Mouse (Mus musculus) heart, postnatal 0 days (tissue): ENCODE results near the gene Tpra1.

ENCODE experiments used
- CTCF ChIP-seq: IDR thresholded peaks from 2 replicates; pipeline ENCODE4 v1.5.1; 2016; ENCODE audit warnings: antibody characterized with exemption, control low read depth, low read depth
- EP300 ChIP-seq: IDR thresholded peaks from 2 replicates; pipeline ENCODE4 v1.6.1; 2016; ENCODE audit warnings: antibody characterized with exemption, low read depth

- TF ChIP-seq CTCF (no peak), EP300 (no peak)
Measured at GRCm38 (mm10) chr6:88943666-88944065, 41.6 kb downstream of the Tpra1 start.
